Mouse (Mus musculus) neural tube, embryonic 12.5 days (tissue): Measurements from ENCODE around the gene Rasal3. TPM values are rescaled to one million over a fixed set of nuclear protein-coding genes. Genes with fewer than 3 reads are reported as not detected.

ENCODE experiments used
- ATAC-seq: fragments of 200-750 bp; cut with Nextera tagmentation; 2 replicates; pipeline ENCODE4 v1.8.0; 2017; ENCODE audit warnings: low read depth, mild to moderate bottlenecking, moderate TSS enrichment, moderate library complexity; ENCODE audit not compliant: low FRiP score
- H3K27ac ChIP-seq: fragments of 300-500 bp; sonication (generic); 2 replicates; pipeline ENCODE4 v1.5.1; 2016
- H3K27me3 ChIP-seq: fragments of 300-500 bp; sonication (generic); replicated peaks from 2 replicates; pipeline ENCODE4 v1.6.1; 2016; ENCODE audit warnings: mild to moderate bottlenecking
- H3K36me3 ChIP-seq: fragments of 300-500 bp; sonication (generic); 2 replicates; pipeline ENCODE4 v1.6.1; 2016; ENCODE audit warnings: mild to moderate bottlenecking
- H3K4me1 ChIP-seq: fragments of 300-500 bp; sonication (generic); 2 replicates; pipeline ENCODE4 v1.6.1; 2016
- H3K4me2 ChIP-seq: fragments of 300-500 bp; sonication (generic); replicated peaks from 2 replicates; pipeline ENCODE4 v1.6.1; 2016; ENCODE audit warnings: mild to moderate bottlenecking
- H3K4me3 ChIP-seq: fragments of 300-500 bp; sonication (generic); 2 replicates; pipeline ENCODE4 v1.5.1; 2016
- H3K9ac ChIP-seq: fragments of 300-500 bp; sonication (generic); 2 replicates; pipeline ENCODE4 v1.6.1; 2016; ENCODE audit warnings: mild to moderate bottlenecking
- H3K9me3 ChIP-seq: fragments of 300-500 bp; sonication (generic); 2 replicates; pipeline ENCODE4 v1.6.1; 2016; ENCODE audit warnings: mild to moderate bottlenecking
- WGBS: fragments of 180-500 bp; shearing (Covaris S2); methylation state at CpG from one replicate; pipeline ENCODE4 v1.1.7; 2016; 5-methylcytosine and 5-hydroxymethylcytosine counted together
- polyA plus RNA-seq: library from polyadenylated mRNA; unstranded; fragments of >200 nt; fragmentation: Nextera tagmentation; extraction: Ambion mirVana; gene quantifications from 2 replicates; pipeline ENCODE4 v1.2.1, GENCODE M21; 2016

The Rasal3 gene
- polyA plus RNA-seq, 1 experiment from 2014 or later, result 0.66 TPM

DNA sequence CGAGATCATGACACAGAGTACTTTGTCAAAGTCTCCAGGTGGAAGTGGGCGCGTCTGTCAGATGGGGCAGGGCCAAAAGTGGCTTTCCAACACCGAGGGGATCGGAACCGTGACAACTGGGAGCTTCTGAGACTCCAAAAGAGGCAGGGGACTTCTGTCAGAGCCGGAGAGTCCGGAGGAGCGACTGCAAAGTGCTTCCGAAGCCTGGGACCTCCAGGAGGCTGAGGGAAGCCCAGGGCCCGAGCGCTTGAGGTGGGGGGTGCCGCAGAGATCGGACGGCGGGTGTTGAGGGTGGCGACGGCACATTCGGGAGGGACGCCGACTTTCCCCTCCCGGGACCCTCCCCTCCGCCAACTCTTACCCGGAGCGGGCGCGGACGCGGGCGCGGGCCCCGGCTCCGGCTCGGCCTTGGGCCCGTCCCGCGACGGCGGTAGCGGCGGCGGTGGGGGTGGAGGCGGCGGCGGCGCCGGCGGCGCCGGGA lies 39.5 kb downstream of the Rasal3 start:
- under 1% methylated on average over 37 of the region's 50 CpGs for WGBS
- Histone ChIP-seq H3K9ac (peak overlapping the region; percentile 97), H3K27ac (peak overlapping the region; percentile 26; the same call in 1 of the 2 replicates), H3K27me3 (no peaks in the 10 kb centered on the region), H3K4me3 (peak overlapping the region; percentile 92), H3K36me3 (peaks cover 42% of the 10 kb centered on the region), H3K4me2 (peak overlapping the region; percentile 87), H3K9me3 (no peaks in the 10 kb centered on the region), H3K4me1 (peaks cover 19% of the 10 kb centered on the region)
- peak; percentile 46 for ATAC-seq

GRCm38 (mm10) chr17:32362686-32363085 lies 40.7 kb downstream of the Rasal3 start:
- Histone ChIP-seq H3K4me3 (peak overlapping the region; percentile 92; the same call in 1 of the 2 replicates), H3K27ac (no peak overlapping the region), H3K9me3 (no peaks in the 10 kb centered on the region), H3K9ac (peak overlapping the region; percentile 97; the same call in 1 of the 2 replicates), H3K4me1 (peaks cover 19% of the 10 kb centered on the region), H3K27me3 (no peaks in the 10 kb centered on the region), H3K36me3 (peaks cover 51% of the 10 kb centered on the region), H3K4me2 (peak overlapping the region; percentile 87)
- ATAC-seq, result no peak
- WGBS, result 84% methylated on average over 4 of the region's 4 CpGs

DNA sequence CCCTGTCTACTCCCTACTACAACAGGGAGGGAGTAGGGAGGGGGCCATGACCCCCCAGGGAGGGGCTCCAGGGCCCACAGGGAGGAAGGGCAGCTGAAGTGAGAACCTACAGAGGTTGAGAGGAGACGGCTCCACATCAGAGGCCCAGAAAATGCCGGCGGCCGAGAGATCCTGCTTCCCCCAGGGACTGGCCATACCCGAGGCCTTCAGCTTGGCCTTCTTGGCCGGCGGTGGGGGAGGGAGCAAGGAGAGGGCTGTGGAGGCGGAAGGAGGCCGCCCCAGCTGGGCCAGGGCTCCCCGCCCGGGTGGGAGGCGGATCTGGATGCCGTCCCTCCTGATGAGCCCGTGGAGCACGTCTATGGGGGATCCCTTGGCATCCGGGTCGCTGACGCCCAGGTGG lies 43.5 kb downstream of the Rasal3 start:
- Histone ChIP-seq H3K36me3 (peaks cover 76% of the 10 kb centered on the region), H3K4me1 (peaks cover 19% of the 10 kb centered on the region), H3K9ac (no peak overlapping the region), H3K4me3 (no peak overlapping the region), H3K9me3 (no peaks in the 10 kb centered on the region), H3K27me3 (no peaks in the 10 kb centered on the region), H3K4me2 (no peak overlapping the region), H3K27ac (no peak overlapping the region)
- ATAC-seq, result no peak
- 90% methylated on average over 18 of the region's 18 CpGs for WGBS

DNA sequence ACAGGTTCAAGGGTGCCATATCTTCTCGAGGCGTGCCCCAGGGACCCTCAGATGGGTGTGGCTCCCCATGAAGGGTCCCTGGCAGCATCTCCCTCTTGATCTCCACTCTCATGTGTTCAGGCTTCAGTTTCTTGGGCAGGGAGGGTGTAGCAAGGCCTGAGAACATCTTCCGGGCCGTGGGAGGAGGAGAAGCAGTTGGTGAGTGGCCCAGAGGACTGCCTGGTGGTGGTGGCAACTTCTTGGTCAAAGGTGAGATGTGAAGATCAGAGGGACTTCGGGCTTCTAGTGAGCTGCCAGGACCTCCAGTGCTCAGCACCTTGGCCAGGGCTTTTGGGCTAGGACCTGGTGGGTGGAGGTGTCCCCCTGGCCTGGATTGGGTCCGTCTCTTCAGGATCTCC lies 44.4 kb downstream of the Rasal3 start:
- H3K36me3 ChIP-seq, result peaks cover 86% of the 10 kb centered on the region
- no peak overlapping the region for H3K27ac ChIP-seq
- H3K4me1 ChIP-seq, result peaks cover 19% of the 10 kb centered on the region
- no peaks in the 10 kb centered on the region for H3K9me3 ChIP-seq
- no peaks in the 10 kb centered on the region for H3K27me3 ChIP-seq
- no peak overlapping the region for H3K4me2 ChIP-seq
- no peak overlapping the region for H3K9ac ChIP-seq
- ATAC-seq, result no peak
- no peak overlapping the region for H3K4me3 ChIP-seq
- 91% methylated on average over 6 of the region's 6 CpGs for WGBS

DNA sequence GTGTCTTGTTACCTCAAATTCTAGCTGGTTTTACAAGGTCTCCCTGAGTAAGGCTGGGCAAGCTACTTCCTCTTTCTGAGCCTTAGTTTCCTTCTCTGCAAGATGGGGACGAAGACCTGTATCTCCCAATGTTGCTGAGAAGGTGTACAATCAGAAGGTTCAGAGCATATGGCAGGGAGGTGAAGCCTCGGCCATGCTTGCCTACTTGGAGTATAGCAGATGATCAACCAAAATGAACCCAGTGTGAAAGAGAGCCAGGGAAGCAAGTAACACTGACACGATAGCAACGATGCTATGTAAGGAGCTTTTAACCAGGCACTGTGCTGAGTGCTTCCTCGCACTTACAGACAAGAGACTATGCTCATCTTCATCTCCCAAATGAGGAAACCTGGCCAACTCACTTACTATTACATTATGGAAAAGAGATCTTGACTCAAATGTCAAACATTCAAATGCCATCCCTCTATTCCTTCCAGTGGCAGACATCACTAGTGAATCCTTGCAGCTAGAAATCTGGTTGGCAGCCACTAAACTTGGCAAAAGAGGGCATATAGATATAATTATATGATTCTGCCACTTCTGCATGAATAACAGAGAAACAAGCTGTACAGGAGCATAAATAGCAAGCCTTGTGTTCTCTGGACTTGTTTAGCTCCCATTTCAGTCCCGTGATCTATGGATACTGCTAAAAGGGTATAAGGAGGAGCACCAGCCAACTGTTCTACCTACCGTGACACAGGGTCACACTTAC lies 45.0 kb downstream of the Rasal3 start:
- no peak for ATAC-seq
- Histone ChIP-seq H3K36me3 (peaks cover 91% of the 10 kb centered on the region), H3K4me1 (peaks cover 16% of the 10 kb centered on the region), H3K27me3 (no peaks in the 10 kb centered on the region), H3K27ac (no peak overlapping the region), H3K9me3 (no peaks in the 10 kb centered on the region), H3K4me2 (no peak overlapping the region), H3K4me3 (no peak overlapping the region), H3K9ac (no peak overlapping the region)
- 93% methylated on average over 7 of the region's 7 CpGs for WGBS

DNA sequence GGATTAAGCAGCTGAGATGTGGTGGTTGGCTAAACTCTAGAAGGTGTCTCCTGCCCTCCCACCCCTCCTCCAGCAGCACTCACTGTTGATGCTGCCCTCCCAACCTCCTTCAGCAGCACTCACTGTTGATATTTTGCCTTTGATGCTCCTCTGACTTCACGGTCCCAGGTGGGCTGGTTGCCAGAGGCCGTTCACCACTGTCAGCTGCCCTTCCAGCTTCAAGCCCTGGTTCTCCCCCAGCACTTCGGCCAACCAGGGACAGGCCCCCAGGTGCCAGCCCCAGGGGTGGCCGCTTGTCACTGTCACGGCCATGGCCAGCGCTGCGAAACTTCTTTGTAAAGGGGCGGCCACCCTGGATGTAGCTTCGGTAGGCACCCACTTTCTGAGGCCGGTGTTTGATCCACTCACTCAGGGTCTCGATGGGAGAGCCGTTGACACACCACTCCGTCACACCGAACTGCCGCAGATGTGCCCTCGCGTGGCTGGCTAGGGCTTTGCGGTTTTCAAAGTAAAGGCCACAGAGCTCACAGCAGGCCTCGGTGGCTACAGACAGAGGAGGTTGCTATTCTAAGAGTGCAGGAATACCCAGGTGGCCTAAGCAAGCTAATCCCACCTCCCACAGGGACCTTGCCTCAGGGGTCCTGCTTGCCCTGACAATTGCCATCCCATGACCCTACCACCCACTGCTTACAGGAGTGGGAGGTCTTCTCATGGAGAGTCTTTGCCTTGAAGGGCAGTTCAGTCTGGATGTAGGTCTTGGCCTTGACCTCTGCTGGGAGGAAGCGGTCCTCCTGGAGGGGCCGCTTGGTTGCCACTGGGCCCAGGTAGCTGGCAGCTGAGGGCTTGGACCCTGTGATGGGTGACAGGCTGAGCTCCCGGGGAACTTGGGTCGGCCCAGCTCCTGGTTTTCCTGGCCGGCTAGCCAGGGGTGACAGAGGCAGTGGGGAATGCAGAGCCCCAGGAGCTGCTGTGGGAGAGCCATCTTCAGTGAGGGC lies 46.3 kb downstream of the Rasal3 start:
- Histone ChIP-seq H3K9me3 (no peaks in the 10 kb centered on the region), H3K4me3 (no peak overlapping the region), H3K9ac (no peak overlapping the region), H3K36me3 (peaks cover 89% of the 10 kb centered on the region), H3K4me1 (0 out of 2 replicates have a peak, but pooled peaks cover 4% of the 10 kb centered on the region), H3K27me3 (no peaks in the 10 kb centered on the region), H3K4me2 (no peak overlapping the region), H3K27ac (no peak overlapping the region)
- ATAC-seq, result no peak
- 87% methylated on average over 24 of the region's 24 CpGs for WGBS

GRCm38 (mm10) chr17:32356281-32356680 lies 47.1 kb downstream of the Rasal3 start:
- Histone ChIP-seq H3K4me3 (no peak overlapping the region), H3K27ac (no peak overlapping the region), H3K9ac (no peak overlapping the region), H3K4me2 (no peak overlapping the region), H3K27me3 (no peaks in the 10 kb centered on the region), H3K36me3 (peaks cover 82% of the 10 kb centered on the region), H3K9me3 (no peaks in the 10 kb centered on the region), H3K4me1 (0 out of 2 replicates have a peak, but pooled peaks cover 4% of the 10 kb centered on the region)
- 93% methylated on average over 9 of the region's 9 CpGs for WGBS
- no peak for ATAC-seq

DNA sequence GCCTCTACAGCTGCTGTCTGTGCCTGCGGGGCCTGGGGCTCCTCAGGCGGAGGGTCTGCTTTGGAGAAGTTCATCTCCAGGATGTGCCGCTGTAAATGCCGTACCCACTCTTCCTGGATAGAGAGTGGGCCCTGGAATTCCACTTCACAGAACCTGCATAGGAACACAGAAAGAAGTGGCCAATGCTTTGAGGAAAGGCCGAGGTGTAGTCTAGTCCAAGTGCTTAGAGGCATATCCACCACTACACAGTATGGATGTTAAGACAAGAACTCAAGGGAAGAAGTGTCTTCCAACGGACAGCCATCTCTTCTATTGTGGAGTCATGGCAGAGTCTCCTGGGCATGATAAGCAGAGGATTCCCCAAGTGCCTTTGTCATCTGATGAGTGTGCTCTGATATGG lies 48.4 kb downstream of the Rasal3 start:
- WGBS, result 95% methylated on average over 6 of the region's 6 CpGs
- no peak overlapping the region for H3K4me3 ChIP-seq
- no peak for ATAC-seq
- no peak overlapping the region for H3K27ac ChIP-seq
- no peaks in the 10 kb centered on the region for H3K27me3 ChIP-seq
- no peaks in the 10 kb centered on the region for H3K9me3 ChIP-seq
- H3K36me3 ChIP-seq, result peaks cover 69% of the 10 kb centered on the region
- H3K4me1 ChIP-seq, result 0 out of 2 replicates have a peak, but pooled peaks cover 4% of the 10 kb centered on the region
- no peak overlapping the region for H3K9ac ChIP-seq
- no peak overlapping the region for H3K4me2 ChIP-seq

GRCm38 (mm10) chr17:32354211-32354610 lies 49.2 kb downstream of the Rasal3 start:
- no peak for ATAC-seq
- peaks cover 61% of the 10 kb centered on the region for H3K36me3 ChIP-seq
- H3K4me1 ChIP-seq, result peaks cover 5% of the 10 kb centered on the region; the same call in 1 of the 2 replicates

DNA sequence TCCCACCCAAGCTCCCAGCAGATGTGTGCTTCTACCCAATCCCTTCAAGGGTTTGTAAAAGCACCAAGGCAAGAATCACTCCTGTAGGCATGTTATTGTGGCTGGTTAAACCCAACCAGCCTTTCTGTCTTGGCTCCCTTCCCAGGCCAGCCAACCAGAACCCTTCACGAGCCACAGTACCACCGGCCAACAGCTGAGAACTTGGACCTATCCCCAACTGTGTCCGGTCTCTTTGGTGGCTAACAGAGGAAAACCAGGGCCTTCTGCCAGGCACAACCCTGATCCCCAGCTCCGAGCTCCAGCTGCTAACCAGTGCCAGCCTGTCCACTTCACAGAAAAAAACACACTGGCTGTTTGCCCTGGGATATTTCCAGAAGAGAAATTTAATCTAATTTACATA lies 49.7 kb downstream of the Rasal3 start:
- ATAC-seq, result no peak
- H3K4me3 ChIP-seq, result no peak overlapping the region
- H3K27me3 ChIP-seq, result no peaks in the 10 kb centered on the region
- 87% methylated on average over 4 of the region's 4 CpGs for WGBS
- H3K9ac ChIP-seq, result no peak overlapping the region
- peaks cover 10% of the 10 kb centered on the region; the same call in 1 of the 2 replicates for H3K4me1 ChIP-seq
- H3K36me3 ChIP-seq, result peaks cover 56% of the 10 kb centered on the region
- no peak overlapping the region for H3K27ac ChIP-seq
- no peaks in the 10 kb centered on the region for H3K9me3 ChIP-seq
- H3K4me2 ChIP-seq, result no peak overlapping the region

More at GRCm38 (mm10) chr17:32354211-32354610, 49.2 kb downstream of the Rasal3 start:
- H3K9ac ChIP-seq, result 0 out of 2 replicates have a peak overlapping the region, but pooled peaks have one; percentile 21
- no peaks in the 10 kb centered on the region for H3K27me3 ChIP-seq
- no peak overlapping the region for H3K27ac ChIP-seq
- no peak overlapping the region for H3K4me3 ChIP-seq
- WGBS, result 62% methylated on average over 5 of the region's 5 CpGs
- H3K9me3 ChIP-seq, result no peaks in the 10 kb centered on the region
- no peak overlapping the region for H3K4me2 ChIP-seq

GRCm38 (mm10) chr17:32351726-32352125 lies 51.7 kb downstream of the Rasal3 start:
- H3K27me3 ChIP-seq, result no peaks in the 10 kb centered on the region
- no peak overlapping the region for H3K9ac ChIP-seq
- H3K9me3 ChIP-seq, result no peaks in the 10 kb centered on the region
- H3K27ac ChIP-seq, result no peak overlapping the region
- H3K4me3 ChIP-seq, result no peak overlapping the region
- no peak overlapping the region for H3K4me2 ChIP-seq
- peaks cover 36% of the 10 kb centered on the region for H3K36me3 ChIP-seq
- ATAC-seq, result no peak
- peaks cover 17% of the 10 kb centered on the region for H3K4me1 ChIP-seq

GRCm38 (mm10) chr17:32351269-32351668 lies 52.1 kb downstream of the Rasal3 start:
- 74% methylated on average over 3 of the region's 3 CpGs for WGBS
- Histone ChIP-seq H3K9ac (no peak overlapping the region), H3K4me3 (no peak overlapping the region), H3K4me2 (peak overlapping the region; percentile 82), H3K27me3 (no peaks in the 10 kb centered on the region), H3K9me3 (no peaks in the 10 kb centered on the region), H3K27ac (no peak overlapping the region), H3K36me3 (peaks cover 32% of the 10 kb centered on the region), H3K4me1 (peaks cover 17% of the 10 kb centered on the region)
- ATAC-seq, result no peak
